Mouse (Mus musculus) lung, embryonic 15.5 days (tissue): ENCODE results near the gene Exd2. TPM values are rescaled to one million over a fixed set of nuclear protein-coding genes. Genes with fewer than 3 reads are reported as not detected.
A peak's percentile ranks its signal among the peaks of the same experiment; 100 is the strongest.
"Not testable (repeated sequence)": the region's sequence is repeated elsewhere in the genome, so short reads cannot be mapped to it uniquely, and the experiment has no call there.

Source experiments
- ATAC-seq: fragments of 200-750 bp; cut with Nextera tagmentation; 2 replicates; pipeline ENCODE4 v1.8.0; 2017; ENCODE audit warnings: moderate number of reproducible peaks, borderline replicate concordance; ENCODE audit not compliant: low FRiP score, low TSS enrichment; ENCODE audit errors: extremely low read depth
- H3K27ac ChIP-seq: fragments of 300-500 bp; sonication (generic); 2 replicates; pipeline ENCODE4 v1.5.1; 2015; ENCODE audit warnings: moderate library complexity, mild to moderate bottlenecking, inconsistent platforms
- H3K27me3 ChIP-seq: fragments of 300-500 bp; sonication (generic); 2 replicates; pipeline ENCODE4 v1.6.1; 2015; ENCODE audit warnings: inconsistent platforms
- H3K36me3 ChIP-seq: fragments of 300-500 bp; sonication (generic); 2 replicates; pipeline ENCODE4 v1.6.1; 2015; ENCODE audit warnings: inconsistent platforms
- H3K4me1 ChIP-seq: fragments of 300-500 bp; sonication (generic); 2 replicates; pipeline ENCODE4 v1.6.1; 2015; ENCODE audit warnings: inconsistent platforms
- H3K4me2 ChIP-seq: fragments of 300-500 bp; sonication (generic); 2 replicates; pipeline ENCODE4 v1.6.1; 2015; ENCODE audit warnings: inconsistent platforms, mild to moderate bottlenecking, moderate library complexity
- H3K4me3 ChIP-seq: fragments of 300-500 bp; sonication (generic); 2 replicates; pipeline ENCODE4 v1.5.1; 2015; ENCODE audit warnings: mild to moderate bottlenecking, inconsistent platforms
- H3K9ac ChIP-seq: fragments of 300-500 bp; sonication (generic); 2 replicates; pipeline ENCODE4 v1.6.1; 2015; ENCODE audit warnings: inconsistent platforms
- H3K9me3 ChIP-seq: fragments of 300-500 bp; sonication (generic); 2 replicates; pipeline ENCODE4 v1.6.1; 2016; ENCODE audit warnings: inconsistent platforms
- WGBS: fragments of 180-500 bp; shearing (Covaris S2); methylation state at CpG from one replicate; pipeline ENCODE4 v1.1.7; 2015; 5-methylcytosine and 5-hydroxymethylcytosine counted together
- polyA plus RNA-seq: library from polyadenylated mRNA; unstranded; fragments of >200 nt; fragmentation: Nextera tagmentation; extraction: Ambion mirVana; gene quantifications from 2 replicates; pipeline ENCODE4 v1.2.1, GENCODE M21; 2015

Gene Exd2
- polyA plus RNA-seq, 1 experiment from 2014 or later = 29.2 TPM

GRCm38 (mm10) chr12:80453506-80453905 is 9.4 kb upstream of the Exd2 start:
- Histone ChIP-seq H3K4me3 (no peak overlapping the region), H3K36me3 (no peaks in the 10 kb centered on the region), H3K9me3 (no peaks in the 10 kb centered on the region), H3K4me1 (no peaks in the 10 kb centered on the region), H3K27me3 (no peaks in the 10 kb centered on the region), H3K4me2 (no peak overlapping the region), H3K27ac (no peak overlapping the region), H3K9ac (no peak overlapping the region)
- 70% methylated on average over 1 of the region's 1 CpGs for WGBS
- no peak for ATAC-seq

GRCm38 (mm10) chr12:80458033-80458432 is 4.9 kb upstream of the Exd2 start:
- Histone ChIP-seq H3K27ac (no peak overlapping the region), H3K4me3 (no peak overlapping the region), H3K9me3 (no peaks in the 10 kb centered on the region), H3K4me2 (no peak overlapping the region), H3K9ac (no peak overlapping the region), H3K36me3 (no peaks in the 10 kb centered on the region), H3K27me3 (no peaks in the 10 kb centered on the region), H3K4me1 (no peaks in the 10 kb centered on the region)
- WGBS = 68% methylated on average over 5 of the region's 5 CpGs
- no peak for ATAC-seq

GRCm38 (mm10) chr12:80462292-80462896 is 501 bp upstream of the Exd2 start:
- not testable (repeated sequence) for H3K4me1 ChIP-seq, H3K36me3 ChIP-seq, ATAC-seq, H3K27me3 ChIP-seq, H3K9me3 ChIP-seq
- Histone ChIP-seq H3K4me3 (peak overlapping the region; percentile 75), H3K9ac (0 out of 2 replicates have a peak overlapping the region, but pooled peaks have one; percentile 48), H3K27ac (peak overlapping the region; percentile 84), H3K4me2 (peak overlapping the region; percentile 65)
- WGBS = 10% methylated on average over 10 of the region's 10 CpGs

DNA sequence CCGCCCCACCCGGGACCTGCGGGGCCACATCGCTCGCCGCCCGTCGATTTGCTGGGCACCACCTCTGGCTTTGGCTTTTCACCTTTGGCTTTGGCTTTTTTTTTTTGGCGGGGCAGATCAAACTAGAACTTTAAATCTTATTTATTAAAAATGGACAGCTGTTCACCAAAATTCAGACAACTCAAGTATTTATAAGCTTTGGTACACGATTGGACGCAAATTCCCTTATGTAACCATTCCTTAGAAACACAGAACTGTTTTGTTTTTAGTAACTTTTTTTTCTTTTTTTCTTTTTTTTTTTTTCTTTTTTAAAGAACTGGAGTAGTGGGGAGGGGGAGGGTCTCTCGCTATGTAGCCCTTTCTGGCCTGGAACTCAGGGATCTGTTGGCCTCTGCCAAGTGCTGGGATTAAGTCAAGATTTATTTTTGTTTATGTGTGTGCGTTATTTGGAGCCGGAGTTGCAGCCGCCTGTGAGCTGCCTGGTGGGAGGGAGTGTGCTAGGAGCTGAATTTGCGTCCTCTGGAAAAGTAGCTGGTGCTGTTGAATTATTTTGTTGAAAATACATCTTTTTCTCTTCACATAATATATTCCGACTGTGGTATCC is 873 bp downstream of the Exd2 start:
- H3K4me2 ChIP-seq = peak overlapping the region; percentile 65
- no peak for ATAC-seq
- H3K27me3 ChIP-seq = no peaks in the 10 kb centered on the region
- H3K9ac ChIP-seq = peak overlapping the region; percentile 48
- WGBS = 5% methylated on average over 17 of the region's 17 CpGs
- peak overlapping the region; percentile 84 for H3K27ac ChIP-seq
- H3K4me1 ChIP-seq = peaks cover 8% of the 10 kb centered on the region
- H3K36me3 ChIP-seq = no peaks in the 10 kb centered on the region
- peak overlapping the region; percentile 75 for H3K4me3 ChIP-seq
- no peaks in the 10 kb centered on the region for H3K9me3 ChIP-seq

- H3K4me2 ChIP-seq = no peak overlapping the region
- no peak overlapping the region for H3K9ac ChIP-seq
- no peaks in the 10 kb centered on the region for H3K27me3 ChIP-seq
- ATAC-seq = no peak
- no peaks in the 10 kb centered on the region for H3K9me3 ChIP-seq
- 61% methylated on average over 2 of the region's 2 CpGs for WGBS
- no peak overlapping the region for H3K4me3 ChIP-seq
- no peak overlapping the region for H3K27ac ChIP-seq
- no peaks in the 10 kb centered on the region for H3K4me1 ChIP-seq
- H3K36me3 ChIP-seq = no peaks in the 10 kb centered on the region
These were observed 7.3 kb downstream of the Exd2 start for GRCm38 (mm10) chr12:80470206-80470605.

- no peak overlapping the region for H3K9ac ChIP-seq
- WGBS = 68% methylated on average over 4 of the region's 4 CpGs
- H3K36me3 ChIP-seq = no peaks in the 10 kb centered on the region
- no peak overlapping the region for H3K4me2 ChIP-seq
- ATAC-seq = no peak
- no peak overlapping the region for H3K4me3 ChIP-seq
- H3K4me1 ChIP-seq = no peaks in the 10 kb centered on the region
- H3K27me3 ChIP-seq = no peaks in the 10 kb centered on the region
- H3K9me3 ChIP-seq = no peaks in the 10 kb centered on the region
- no peak overlapping the region for H3K27ac ChIP-seq
These were observed 9.0 kb downstream of the Exd2 start for GRCm38 (mm10) chr12:80471926-80472325.

DNA sequence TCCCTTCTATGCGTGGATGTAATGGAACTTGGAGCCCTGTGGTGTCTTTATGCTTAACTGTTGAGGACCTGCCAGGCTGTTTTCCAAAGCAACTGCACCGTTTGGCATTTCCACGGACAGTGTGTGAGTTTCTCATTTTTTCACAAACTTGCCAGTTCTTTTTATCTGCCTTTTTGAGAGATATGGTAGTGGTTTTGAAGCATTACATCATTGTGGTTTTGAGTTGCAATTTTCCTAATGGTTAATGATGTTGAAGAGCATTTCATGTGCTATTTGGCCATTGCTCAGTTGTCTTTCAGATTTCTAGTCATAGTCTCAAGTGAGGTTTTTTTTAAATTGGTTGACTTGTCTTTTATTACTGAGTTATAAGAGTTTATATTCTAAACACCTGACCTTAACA is 10.8 kb downstream of the Exd2 start:
- Histone ChIP-seq H3K4me1 (no peaks in the 10 kb centered on the region), H3K27me3 (no peaks in the 10 kb centered on the region), H3K9me3 (no peaks in the 10 kb centered on the region), H3K4me3 (no peak overlapping the region), H3K36me3 (0 out of 2 replicates have a peak, but pooled peaks cover under 1% of the 10 kb centered on the region), H3K4me2 (no peak overlapping the region), H3K9ac (no peak overlapping the region), H3K27ac (no peak overlapping the region)
- no peak for ATAC-seq
- 79% methylated on average over 3 of the region's 3 CpGs for WGBS

DNA sequence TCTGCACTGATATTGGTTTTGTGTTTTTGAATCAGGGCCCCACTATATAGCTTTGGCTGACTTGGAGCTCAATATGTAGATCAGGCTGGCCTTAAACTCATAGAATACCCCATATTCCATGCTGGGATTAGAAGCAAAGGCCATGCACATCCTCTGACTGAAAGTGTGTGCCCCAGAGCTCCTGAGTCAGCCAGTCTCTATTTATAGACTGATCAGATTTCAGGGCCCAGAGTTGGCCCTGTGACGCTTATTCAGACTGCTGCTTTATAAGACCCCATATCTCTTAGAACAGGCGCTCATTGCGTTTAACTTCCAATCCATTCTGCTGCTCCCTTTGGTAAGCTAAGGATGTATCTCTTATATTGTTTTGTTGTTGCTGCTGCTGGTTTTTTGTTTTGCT is 17.1 kb downstream of the Exd2 start:
- H3K4me1 ChIP-seq = no peaks in the 10 kb centered on the region
- ATAC-seq = no peak
- H3K4me3 ChIP-seq = no peak overlapping the region
- H3K36me3 ChIP-seq = peaks cover 16% of the 10 kb centered on the region
- WGBS = 77% methylated on average over 3 of the region's 3 CpGs
- no peak overlapping the region for H3K4me2 ChIP-seq
- H3K27me3 ChIP-seq = no peaks in the 10 kb centered on the region
- no peak overlapping the region for H3K9ac ChIP-seq
- H3K9me3 ChIP-seq = no peaks in the 10 kb centered on the region
- no peak overlapping the region for H3K27ac ChIP-seq

DNA sequence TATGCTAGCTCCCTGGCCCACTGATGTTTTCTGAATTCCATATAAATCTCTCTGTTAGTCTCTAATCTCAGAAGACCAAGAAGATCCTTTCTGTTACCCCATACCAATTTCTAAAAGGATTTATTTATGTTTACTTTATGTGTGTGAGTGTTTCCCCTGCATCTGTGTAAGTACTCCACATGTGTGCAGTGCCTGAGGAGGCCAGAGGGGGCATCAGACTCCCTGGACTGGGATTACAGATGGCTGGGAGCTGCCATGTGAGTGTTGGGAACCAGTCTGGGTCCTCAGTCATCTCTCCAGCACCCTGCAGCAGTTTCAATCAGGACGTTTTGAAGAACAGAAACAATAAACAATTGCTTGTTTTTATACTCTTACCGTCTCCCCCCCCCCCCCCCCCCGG is 20.5 kb downstream of the Exd2 start:
- H3K4me3 ChIP-seq = no peak overlapping the region
- no peaks in the 10 kb centered on the region for H3K27me3 ChIP-seq
- WGBS = 54% methylated on average over 3 of the region's 3 CpGs
- H3K36me3 ChIP-seq = peaks cover 16% of the 10 kb centered on the region
- H3K4me1 ChIP-seq = no peaks in the 10 kb centered on the region
- H3K27ac ChIP-seq = no peak overlapping the region
- no peak for ATAC-seq
- no peak overlapping the region for H3K9ac ChIP-seq
- H3K9me3 ChIP-seq = no peaks in the 10 kb centered on the region
- no peak overlapping the region for H3K4me2 ChIP-seq

GRCm38 (mm10) chr12:80493311-80493710 is 30.4 kb downstream of the Exd2 start:
- no peaks in the 10 kb centered on the region for H3K9me3 ChIP-seq
- H3K27me3 ChIP-seq = no peaks in the 10 kb centered on the region
- H3K4me1 ChIP-seq = no peaks in the 10 kb centered on the region
- no peak overlapping the region for H3K4me3 ChIP-seq
- H3K9ac ChIP-seq = no peak overlapping the region
- ATAC-seq = no peak
- peaks cover 36% of the 10 kb centered on the region for H3K36me3 ChIP-seq
- H3K4me2 ChIP-seq = no peak overlapping the region
- H3K27ac ChIP-seq = no peak overlapping the region
- WGBS = 93% methylated on average over 5 of the region's 5 CpGs

DNA sequence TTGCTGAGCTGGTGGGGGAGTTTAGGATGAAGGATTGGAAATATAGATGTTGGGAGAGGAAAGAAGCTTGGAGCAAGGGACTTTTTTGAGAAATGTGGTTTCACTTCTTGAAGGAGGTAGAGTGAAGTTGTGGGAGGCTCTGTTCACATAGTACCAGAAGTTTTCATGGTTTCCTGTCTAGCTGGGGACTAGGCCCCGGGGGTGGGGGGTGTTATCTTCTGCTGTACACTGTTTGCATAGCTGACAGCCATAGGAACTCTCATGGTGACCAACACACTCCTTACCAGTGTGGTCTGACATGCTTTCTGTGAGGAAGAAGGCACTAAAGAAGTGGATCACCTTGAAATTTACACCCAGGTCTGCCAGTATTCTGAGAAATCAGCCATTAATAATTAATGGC is 32.8 kb downstream of the Exd2 start:
- Histone ChIP-seq H3K4me3 (no peak overlapping the region), H3K27me3 (no peaks in the 10 kb centered on the region), H3K4me1 (no peaks in the 10 kb centered on the region), H3K27ac (no peak overlapping the region), H3K4me2 (no peak overlapping the region), H3K9ac (no peak overlapping the region), H3K9me3 (no peaks in the 10 kb centered on the region), H3K36me3 (peaks cover 21% of the 10 kb centered on the region)
- WGBS = 50% methylated on average over 1 of the region's 1 CpGs
- ATAC-seq = no peak

GRCm38 (mm10) chr12:80498356-80498755 is 35.5 kb downstream of the Exd2 start:
- Histone ChIP-seq H3K4me2 (no peak overlapping the region), H3K27me3 (no peaks in the 10 kb centered on the region), H3K36me3 (peaks cover 6% of the 10 kb centered on the region; the same call in 1 of the 2 replicates), H3K4me3 (no peak overlapping the region), H3K9me3 (no peaks in the 10 kb centered on the region), H3K27ac (no peak overlapping the region), H3K9ac (no peak overlapping the region), H3K4me1 (no peaks in the 10 kb centered on the region)
- WGBS = 43% methylated on average over 4 of the region's 4 CpGs
- no peak for ATAC-seq
